Mouse (Mus musculus): Measurements from ENCODE around the gene Snx6.

- TF ChIP-seq TAL1 (IDR thresholded peaks at IDR 0.05; ENCODE audit: low read length) (no peak), GATA1 (IDR thresholded peaks at IDR 0.05; ENCODE audit: low read length) (no peak)
Measured at GRCm38 (mm10) chr12:54828043-54828442, 32.5 kb upstream of the Snx6 start.
